Mouse (Mus musculus) kidney, embryonic 14.5 days (tissue): ENCODE measurements at regions not wholly inside any gene's neighbourhood (a gene's known extent, or its start where the extent isn't known, plus 50 kb on each side); places are given as distances from the start of the nearest gene placed in this dataset.

Experiments
- ATAC-seq: fragments of 200-750 bp; cut with Nextera tagmentation; 2 replicates; pipeline ENCODE4 v1.8.0; 2017; ENCODE audit warnings: moderate number of reproducible peaks, mild to moderate bottlenecking, moderate TSS enrichment, moderate library complexity; ENCODE audit not compliant: low FRiP score, low TSS enrichment
- H3K27ac ChIP-seq: fragments of 300-500 bp; sonication (generic); 2 replicates; pipeline ENCODE4 v1.5.1; 2014; ENCODE audit warnings: low read depth, mild to moderate bottlenecking, low read length, moderate library complexity, mixed read lengths
- H3K27me3 ChIP-seq: fragments of 300-500 bp; sonication (generic); 2 replicates; pipeline ENCODE4 v1.6.1; 2014; ENCODE audit warnings: mild to moderate bottlenecking, low read length; ENCODE audit not compliant: control insufficient read depth, insufficient read depth
- H3K36me3 ChIP-seq: fragments of 300-500 bp; sonication (generic); 2 replicates; pipeline ENCODE4 v1.6.1; 2014; ENCODE audit warnings: low read length, mixed read lengths; ENCODE audit not compliant: control insufficient read depth, insufficient read depth
- H3K4me1 ChIP-seq: fragments of 300-500 bp; sonication (generic); 2 replicates; pipeline ENCODE4 v1.6.1; 2014; ENCODE audit warnings: low read length, mixed read lengths; ENCODE audit not compliant: control insufficient read depth, insufficient read depth
- H3K4me2 ChIP-seq: fragments of 300-500 bp; sonication (generic); replicated peaks from 2 replicates; pipeline ENCODE4 v1.6.1; 2014; ENCODE audit warnings: low read depth, mild to moderate bottlenecking, low read length
- H3K4me3 ChIP-seq: fragments of 300-500 bp; sonication (generic); 2 replicates; pipeline ENCODE4 v1.5.1; 2014; ENCODE audit warnings: mild to moderate bottlenecking, low read length
- H3K9ac ChIP-seq: fragments of 300-500 bp; sonication (generic); 2 replicates; pipeline ENCODE4 v1.6.1; 2014; ENCODE audit warnings: low read depth, mild to moderate bottlenecking, low read length, moderate library complexity
- H3K9me3 ChIP-seq: fragments of 300-500 bp; sonication (generic); 2 replicates; pipeline ENCODE4 v1.6.1; 2016; ENCODE audit warnings: low read length; ENCODE audit not compliant: control insufficient read depth
- WGBS: fragments of 180-500 bp; shearing (Covaris S2); extraction: QIAGEN DNeasy Blood & Tissue Kit; methylation state at CpG from one replicate; pipeline ENCODE4 v1.1.7; 2014; 5-methylcytosine and 5-hydroxymethylcytosine counted together

DNA sequence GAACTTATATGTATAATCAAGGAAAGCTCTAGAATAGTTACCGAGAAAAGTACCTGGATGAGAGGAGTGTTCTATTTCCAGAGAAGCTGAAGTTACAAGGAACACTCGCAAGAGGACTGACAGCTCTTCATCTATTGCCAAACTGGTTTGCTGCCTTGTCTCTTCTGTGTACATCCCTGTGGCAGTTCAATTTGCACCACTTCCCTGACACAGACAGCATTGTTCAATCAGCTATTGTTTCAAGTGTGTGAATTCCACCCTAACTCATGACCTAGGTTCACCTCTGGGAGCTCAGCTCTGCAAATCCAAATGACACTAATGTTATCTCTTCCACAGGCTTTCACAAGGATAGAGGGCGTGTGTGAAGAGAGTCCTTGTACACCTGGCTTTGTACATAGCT, 112.2 kb upstream of the Arntl start:
- 86% methylated on average over 3 of the region's 3 CpGs for WGBS
- Histone ChIP-seq H3K9ac (no peak overlapping the region), H3K4me1 (no peaks in the 10 kb centered on the region), H3K27ac (no peak overlapping the region), H3K36me3 (no peaks in the 10 kb centered on the region), H3K9me3 (no peaks in the 10 kb centered on the region), H3K27me3 (no peaks in the 10 kb centered on the region), H3K4me2 (no peak overlapping the region), H3K4me3 (no peak overlapping the region)
- ATAC-seq: no peak

- no peaks in the 10 kb centered on the region for H3K4me1 ChIP-seq
- H3K36me3 ChIP-seq: no peaks in the 10 kb centered on the region
- 92% methylated on average over 7 of the region's 7 CpGs for WGBS
- no peak overlapping the region for H3K9ac ChIP-seq
- no peaks in the 10 kb centered on the region for H3K9me3 ChIP-seq
- H3K4me3 ChIP-seq: no peak overlapping the region
- ATAC-seq: no peak
- no peak overlapping the region for H3K4me2 ChIP-seq
- H3K27me3 ChIP-seq: no peaks in the 10 kb centered on the region
- no peak overlapping the region for H3K27ac ChIP-seq
Measured at GRCm38 (mm10) chr7:113104265-113104664, 103.0 kb upstream of the Arntl start.

GRCm38 (mm10) chr7:113105359-113105758, 101.9 kb upstream of the Arntl start:
- Histone ChIP-seq H3K36me3 (no peaks in the 10 kb centered on the region), H3K9me3 (no peaks in the 10 kb centered on the region), H3K27me3 (no peaks in the 10 kb centered on the region), H3K27ac (no peak overlapping the region), H3K4me2 (no peak overlapping the region), H3K9ac (no peak overlapping the region), H3K4me3 (no peak overlapping the region), H3K4me1 (no peaks in the 10 kb centered on the region)
- WGBS: 44% methylated on average over 1 of the region's 1 CpGs
- no peak for ATAC-seq

DNA sequence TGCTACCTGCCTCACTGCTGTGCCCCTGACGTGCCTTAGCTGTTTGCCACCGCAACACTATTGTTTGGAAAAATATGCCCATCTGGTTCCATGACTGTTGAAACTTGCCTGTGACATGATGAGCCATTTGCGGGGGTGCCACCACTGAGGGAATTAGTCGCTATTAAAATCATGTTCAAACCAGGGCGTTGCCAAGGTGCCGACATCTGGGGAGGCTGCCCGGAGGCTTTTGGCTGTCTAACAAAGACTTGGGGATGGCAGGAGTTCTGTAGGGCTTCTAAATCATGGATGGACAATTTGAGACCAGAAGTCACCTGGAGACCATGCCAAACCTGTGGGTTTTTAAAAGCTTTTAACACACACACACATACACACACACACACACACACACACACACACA, 100.5 kb upstream of the Arntl start:
- WGBS: 91% methylated on average over 7 of the region's 7 CpGs
- Histone ChIP-seq H3K4me3 (no peak overlapping the region), H3K27ac (no peak overlapping the region), H3K9me3 (no peaks in the 10 kb centered on the region), H3K36me3 (no peaks in the 10 kb centered on the region), H3K27me3 (no peaks in the 10 kb centered on the region), H3K4me2 (no peak overlapping the region), H3K4me1 (no peaks in the 10 kb centered on the region), H3K9ac (no peak overlapping the region)
- no peak for ATAC-seq

DNA sequence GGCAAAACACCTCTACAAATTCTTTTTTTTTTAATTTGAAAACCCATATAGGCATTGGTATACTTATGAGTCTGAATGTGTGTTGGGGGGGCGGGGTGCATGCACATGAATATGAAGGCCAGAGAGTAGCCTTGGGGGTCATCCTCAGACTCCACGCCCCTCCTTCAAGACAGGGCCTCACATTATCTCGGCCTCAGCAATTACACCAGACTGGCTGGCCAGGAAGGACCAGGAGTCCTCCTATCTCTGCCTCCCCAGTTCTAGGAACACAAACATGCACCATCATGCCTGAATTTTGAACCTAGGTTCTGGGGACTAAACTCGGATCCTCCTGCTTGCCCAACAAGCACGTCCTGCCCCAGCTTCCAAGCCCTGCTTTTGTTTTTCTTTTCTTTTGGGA, 99.3 kb upstream of the Arntl start:
- Histone ChIP-seq H3K4me1 (no peaks in the 10 kb centered on the region), H3K4me3 (no peak overlapping the region), H3K4me2 (no peak overlapping the region), H3K27me3 (no peaks in the 10 kb centered on the region), H3K9ac (no peak overlapping the region), H3K36me3 (no peaks in the 10 kb centered on the region), H3K27ac (no peak overlapping the region), H3K9me3 (no peaks in the 10 kb centered on the region)
- WGBS: 76% methylated on average over 5 of the region's 5 CpGs
- no peak for ATAC-seq

GRCm38 (mm10) chr7:113108442-113109000, 98.7 kb upstream of the Arntl start:
- no peak overlapping the region for H3K9ac ChIP-seq
- no peaks in the 10 kb centered on the region for H3K27me3 ChIP-seq
- no peak overlapping the region for H3K4me2 ChIP-seq
- ATAC-seq: no peak
- H3K4me1 ChIP-seq: no peaks in the 10 kb centered on the region
- H3K27ac ChIP-seq: no peak overlapping the region
- 61% methylated on average over 7 of the region's 7 CpGs for WGBS
- no peaks in the 10 kb centered on the region for H3K36me3 ChIP-seq
- no peaks in the 10 kb centered on the region for H3K9me3 ChIP-seq
- no peak overlapping the region for H3K4me3 ChIP-seq

- H3K27ac ChIP-seq: no peak overlapping the region
- no peak overlapping the region for H3K4me2 ChIP-seq
- H3K9ac ChIP-seq: no peak overlapping the region
- no peaks in the 10 kb centered on the region for H3K9me3 ChIP-seq
- ATAC-seq: no peak
- no peak overlapping the region for H3K4me3 ChIP-seq
- H3K36me3 ChIP-seq: no peaks in the 10 kb centered on the region
- H3K27me3 ChIP-seq: no peaks in the 10 kb centered on the region
- no peaks in the 10 kb centered on the region for H3K4me1 ChIP-seq
Measured at GRCm38 (mm10) chr7:113109481-113109880, 97.8 kb upstream of the Arntl start.

DNA sequence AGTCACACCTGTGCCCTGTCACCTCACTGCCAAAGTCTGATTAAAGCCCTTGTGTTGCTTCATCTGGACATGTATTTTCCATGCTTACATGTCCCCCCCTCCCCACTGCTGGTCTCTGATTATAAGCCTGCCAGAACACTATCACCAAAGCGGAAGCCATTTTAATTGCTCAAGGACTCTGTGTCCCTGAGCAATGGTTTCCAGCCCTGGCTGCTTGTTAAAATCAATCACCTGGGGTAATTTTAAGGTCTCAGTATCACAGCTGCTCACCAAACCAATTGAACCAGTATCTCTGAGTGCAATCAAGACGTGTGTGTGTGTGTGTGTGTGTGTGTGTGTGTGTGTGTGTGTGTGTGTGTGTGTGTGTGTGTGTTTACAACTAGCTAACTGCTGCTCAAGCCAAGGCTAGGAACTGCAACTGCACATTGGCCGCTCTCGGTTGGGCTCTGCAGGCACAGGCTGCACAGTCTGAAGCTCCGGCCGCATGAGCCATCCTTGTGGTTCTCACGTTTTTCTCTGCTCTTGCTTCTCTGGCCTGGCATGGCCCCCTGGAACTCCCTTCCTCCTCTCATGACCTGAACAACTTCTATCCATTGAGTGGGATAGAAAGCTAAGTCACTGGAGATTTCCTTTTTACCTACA, 96.3 kb upstream of the Arntl start:
- Histone ChIP-seq H3K4me2 (no peak overlapping the region), H3K9ac (no peak overlapping the region), H3K4me3 (no peak overlapping the region), H3K9me3 (no peaks in the 10 kb centered on the region), H3K27me3 (no peaks in the 10 kb centered on the region), H3K27ac (no peak overlapping the region), H3K36me3 (no peaks in the 10 kb centered on the region), H3K4me1 (no peaks in the 10 kb centered on the region)
- WGBS: 83% methylated on average over 7 of the region's 7 CpGs
- no peak for ATAC-seq

- Histone ChIP-seq H3K4me2 (no peak overlapping the region), H3K27ac (no peak overlapping the region), H3K9me3 (no peaks in the 10 kb centered on the region), H3K36me3 (no peaks in the 10 kb centered on the region), H3K4me1 (no peaks in the 10 kb centered on the region), H3K9ac (no peak overlapping the region), H3K4me3 (no peak overlapping the region), H3K27me3 (no peaks in the 10 kb centered on the region)
- 46% methylated on average over 10 of the region's 10 CpGs for WGBS
- peak; percentile 28; the same call in 1 of the 2 replicates for ATAC-seq
Measured at GRCm38 (mm10) chr7:113113266-113113893, 93.9 kb upstream of the Arntl start.
